Mouse (Mus musculus) midbrain, embryonic 16.5 days (tissue): ENCODE measurements around the gene Olfr1224-ps1. TPM values are rescaled to one million over a fixed set of nuclear protein-coding genes. Genes with fewer than 3 reads are reported as not detected.

ENCODE experiments used
- ATAC-seq: fragments of 200-750 bp; cut with Nextera tagmentation; 2 replicates; pipeline ENCODE4 v1.8.0; 2017; ENCODE audit warnings: moderate TSS enrichment
- H3K27ac ChIP-seq: fragments of 300-500 bp; sonication (generic); 2 replicates; pipeline ENCODE4 v1.5.1; 2014; ENCODE audit warnings: mild to moderate bottlenecking, low read length, mixed read lengths
- H3K27me3 ChIP-seq: fragments of 300-500 bp; sonication (generic); 2 replicates; pipeline ENCODE4 v1.6.1; 2014; ENCODE audit warnings: low read depth, low read length, mixed read lengths; ENCODE audit not compliant: control insufficient read depth, insufficient read depth
- H3K36me3 ChIP-seq: fragments of 300-500 bp; sonication (generic); 2 replicates; pipeline ENCODE4 v1.6.1; 2014; ENCODE audit warnings: mild to moderate bottlenecking, low read length, moderate library complexity, mixed read lengths; ENCODE audit not compliant: control insufficient read depth, insufficient read depth
- H3K4me1 ChIP-seq: fragments of 300-500 bp; sonication (generic); 2 replicates; pipeline ENCODE4 v1.6.1; 2014; ENCODE audit warnings: mild to moderate bottlenecking, low read length, mixed read lengths; ENCODE audit not compliant: control insufficient read depth, insufficient read depth
- H3K4me2 ChIP-seq: fragments of 300-500 bp; sonication (generic); 2 replicates; pipeline ENCODE4 v1.6.1; 2014; ENCODE audit warnings: mild to moderate bottlenecking, low read length, mixed read lengths
- H3K4me3 ChIP-seq: fragments of 300-500 bp; sonication (generic); 2 replicates; pipeline ENCODE4 v1.5.1; 2014; ENCODE audit warnings: low read depth, mild to moderate bottlenecking, low read length, moderate library complexity, mixed read lengths
- H3K9ac ChIP-seq: fragments of 300-500 bp; sonication (generic); 2 replicates; pipeline ENCODE4 v1.6.1; 2014; ENCODE audit warnings: low read depth, low read length, mixed read lengths
- H3K9me3 ChIP-seq: fragments of 300-500 bp; sonication (generic); replicated peaks from 2 replicates; pipeline ENCODE4 v1.6.1; 2014; ENCODE audit warnings: mild to moderate bottlenecking, low read length, mixed read lengths; ENCODE audit not compliant: control insufficient read depth, poor library complexity, severe bottlenecking
- polyA plus RNA-seq: library from polyadenylated mRNA; unstranded; fragments of >200 nt; fragmentation: Nextera tagmentation; extraction: Ambion mirVana; gene quantifications from 2 replicates; pipeline ENCODE4 v1.2.1, GENCODE M21; 2015

Olfr1224-ps1 gene
- polyA plus RNA-seq, 1 experiment from 2014 or later, result not detected

GRCm38 (mm10) chr2:89105651-89106050 is 58.2 kb downstream of the Olfr1224-ps1 start:
- Histone ChIP-seq H3K27me3 (no peaks in the 10 kb centered on the region), H3K36me3 (no peaks in the 10 kb centered on the region), H3K9ac (no peak overlapping the region), H3K27ac (no peak overlapping the region), H3K4me1 (no peaks in the 10 kb centered on the region), H3K9me3 (no peaks in the 10 kb centered on the region), H3K4me3 (no peak overlapping the region), H3K4me2 (no peak overlapping the region)
- ATAC-seq, result no peak

Other genes with a start within 250 kb of the Olfr1224-ps1 start
- not detected in 2 replicates for gene Olfr1209, start 248.9 kb downstream of the Olfr1224-ps1 start, polyA plus RNA-seq
- gene Olfr1211, start 226.0 kb downstream of the Olfr1224-ps1 start, polyA plus RNA-seq, result not detected in 2 replicates
- gene Olfr1212, start 210.1 kb downstream of the Olfr1224-ps1 start, polyA plus RNA-seq, result not detected in 2 replicates
- gene Gm13762, start 183.8 kb downstream of the Olfr1224-ps1 start, polyA plus RNA-seq, result not detected in 2 replicates
- not detected in 2 replicates for gene Olfr1214, start 171.4 kb downstream of the Olfr1224-ps1 start, polyA plus RNA-seq
- gene Olfr1215, start 157.1 kb downstream of the Olfr1224-ps1 start, polyA plus RNA-seq, result not detected in 2 replicates
- not detected in 2 replicates for gene Olfr1216, start 145.8 kb downstream of the Olfr1224-ps1 start, polyA plus RNA-seq
- gene Olfr1217, start 132.0 kb downstream of the Olfr1224-ps1 start, polyA plus RNA-seq, result not detected in 2 replicates
- not detected in 2 replicates for gene Olfr1218, start 102.9 kb downstream of the Olfr1224-ps1 start, polyA plus RNA-seq
- not detected in 2 replicates for gene Olfr1219, start 80.6 kb downstream of the Olfr1224-ps1 start, polyA plus RNA-seq
- not detected in 2 replicates for gene Olfr1220, start 57.3 kb downstream of the Olfr1224-ps1 start, polyA plus RNA-seq
- gene Olfr1221, start 46.8 kb downstream of the Olfr1224-ps1 start, polyA plus RNA-seq, result not detected in 2 replicates
- gene Olfr1222, start 31.0 kb downstream of the Olfr1224-ps1 start, polyA plus RNA-seq, result not detected in 2 replicates
- not detected in 2 replicates for gene Olfr1223, start 12.5 kb downstream of the Olfr1224-ps1 start, polyA plus RNA-seq
- not detected in 2 replicates for gene Olfr1225, start 10.6 kb upstream of the Olfr1224-ps1 start, polyA plus RNA-seq
- not detected in 2 replicates for gene Olfr1226, start 36.0 kb upstream of the Olfr1224-ps1 start, polyA plus RNA-seq
- not detected in 2 replicates for gene Olfr1228, start 90.0 kb upstream of the Olfr1224-ps1 start, polyA plus RNA-seq
- not detected in 2 replicates for gene Olfr1229, start 123.9 kb upstream of the Olfr1224-ps1 start, polyA plus RNA-seq
- gene Olfr1230, start 133.2 kb upstream of the Olfr1224-ps1 start, polyA plus RNA-seq, result not detected in 2 replicates
- not detected in 2 replicates for gene Olfr1231, start 143.0 kb upstream of the Olfr1224-ps1 start, polyA plus RNA-seq
- not detected in 2 replicates for gene Olfr1232, start 165.6 kb upstream of the Olfr1224-ps1 start, polyA plus RNA-seq
- gene Olfr1233, start 178.3 kb upstream of the Olfr1224-ps1 start, polyA plus RNA-seq, result not detected in 2 replicates
- not detected in 2 replicates for gene Olfr1234, start 200.8 kb upstream of the Olfr1224-ps1 start, polyA plus RNA-seq
- gene Olfr1238, start 245.6 kb upstream of the Olfr1224-ps1 start, polyA plus RNA-seq, result not detected in 2 replicates